Mouse (Mus musculus): ENCODE measurements around the gene Amfr. TPM values are rescaled to one million over a fixed set of nuclear protein-coding genes. Genes with fewer than 3 reads are reported as not detected.

The Amfr gene
- polyA plus RNA-seq, 1 experiment = 91.0 TPM

DNA sequence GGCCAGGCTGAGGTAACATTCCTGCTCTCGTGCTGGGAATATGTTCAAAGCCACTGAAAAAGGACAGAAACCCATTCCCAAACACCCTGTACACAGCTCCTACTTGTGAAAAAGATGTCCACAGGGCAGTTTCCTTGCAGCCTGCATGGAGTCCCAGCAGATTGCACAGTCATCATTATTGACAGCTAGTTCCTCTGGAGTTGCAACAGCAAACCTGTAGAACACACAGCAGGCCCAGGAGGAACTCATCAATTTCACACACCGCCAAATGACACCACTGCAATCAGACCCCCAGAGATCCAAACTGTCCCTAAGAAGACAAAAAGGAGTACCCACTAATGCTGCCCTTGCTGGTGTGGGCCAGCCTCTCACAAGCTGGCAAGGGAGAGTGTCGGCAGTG, 27.9 kb downstream of the Amfr start:
- no peak for TF ChIP-seq CTCF (IDR thresholded peaks at IDR 0.05; ENCODE audit: borderline replicate concordance, insufficient read depth, low read length)
- TF ChIP-seq POLR2A (IDR thresholded peaks at IDR 0.05; ENCODE audit: low read depth, low read length) = no peak

DNA sequence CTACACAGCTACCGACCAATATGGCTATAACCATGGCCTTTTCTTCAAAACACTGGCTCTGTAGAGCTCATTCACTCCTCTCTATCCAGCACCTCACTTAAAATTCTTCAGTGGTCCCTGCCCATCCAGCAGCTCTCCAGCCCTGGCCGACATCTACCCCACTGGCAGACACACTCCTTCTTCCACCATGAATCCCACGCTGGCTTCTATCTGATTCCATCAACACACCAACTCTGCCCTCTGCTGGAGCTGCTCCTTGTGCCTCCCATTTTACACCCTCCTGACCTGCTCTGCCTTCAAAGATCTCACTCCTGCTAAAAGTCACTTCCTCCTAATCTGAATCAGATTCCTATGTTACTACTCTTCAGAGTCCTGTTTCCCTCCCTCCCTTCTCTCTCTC, 28.8 kb downstream of the Amfr start:
- H3K27ac ChIP-seq (ENCODE audit: insufficient read depth, low read length) = no peak overlapping the region
- TF ChIP-seq POLR2A (IDR thresholded peaks at IDR 0.05; ENCODE audit: low read depth, low read length) (no peak), CTCF (IDR thresholded peaks at IDR 0.05; ENCODE audit: borderline replicate concordance, insufficient read depth, low read length) (no peak)
- no peak overlapping the region for H3K4me3 ChIP-seq (ENCODE audit: insufficient read depth, low read length)
- peaks cover 8% of the 10 kb centered on the region; the same call in 1 of the 2 replicates for H3K4me1 ChIP-seq (ENCODE audit: control insufficient read depth, insufficient read depth, low read length)

More for the DNA sequence above, 27.9 kb downstream of the Amfr start:
- Histone ChIP-seq H3K27ac (ENCODE audit: insufficient read depth, low read length) (no peak overlapping the region), H3K4me3 (ENCODE audit: insufficient read depth, low read length) (no peak overlapping the region), H3K4me1 (ENCODE audit: control insufficient read depth, insufficient read depth, low read length) (peaks cover 8% of the 10 kb centered on the region; the same call in 1 of the 2 replicates)

DNA sequence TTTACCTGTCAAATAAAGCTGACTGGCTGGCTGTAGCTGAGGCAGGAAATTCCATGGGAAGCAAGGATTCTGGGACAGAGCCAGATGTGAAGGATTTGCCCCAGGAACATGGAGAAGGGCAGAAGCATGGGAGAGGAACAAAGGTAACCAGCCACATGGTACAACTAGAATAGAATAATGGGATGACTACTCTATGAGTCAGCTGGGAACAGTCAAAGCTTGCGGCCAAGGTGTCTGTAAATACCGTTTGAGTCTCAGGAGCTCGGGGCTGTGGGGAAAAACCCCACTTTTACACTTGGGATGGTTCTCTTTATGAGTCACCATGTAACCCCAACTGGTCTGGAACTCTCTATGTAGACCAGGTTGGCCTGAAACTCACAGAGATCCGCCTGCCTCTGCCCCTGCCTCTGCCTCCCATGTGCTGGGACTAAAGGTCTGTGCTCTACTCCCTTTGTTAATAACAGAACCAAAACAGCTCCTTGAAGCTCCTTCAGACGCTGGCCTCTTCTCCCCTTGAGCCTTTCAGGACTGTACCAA, 30.9 kb downstream of the Amfr start:
- Histone ChIP-seq H3K4me3 (ENCODE audit: insufficient read depth, low read length) (no peak overlapping the region), H3K4me1 (ENCODE audit: control insufficient read depth, insufficient read depth, low read length) (peaks cover 8% of the 10 kb centered on the region; the same call in 1 of the 2 replicates), H3K27ac (ENCODE audit: insufficient read depth, low read length) (peak overlapping the region; percentile 27; the same call in 1 of the 2 replicates)
- TF ChIP-seq CTCF (IDR thresholded peaks at IDR 0.05; ENCODE audit: borderline replicate concordance, insufficient read depth, low read length) (no peak), POLR2A (IDR thresholded peaks at IDR 0.05; ENCODE audit: low read depth, low read length) (no peak)

DNA sequence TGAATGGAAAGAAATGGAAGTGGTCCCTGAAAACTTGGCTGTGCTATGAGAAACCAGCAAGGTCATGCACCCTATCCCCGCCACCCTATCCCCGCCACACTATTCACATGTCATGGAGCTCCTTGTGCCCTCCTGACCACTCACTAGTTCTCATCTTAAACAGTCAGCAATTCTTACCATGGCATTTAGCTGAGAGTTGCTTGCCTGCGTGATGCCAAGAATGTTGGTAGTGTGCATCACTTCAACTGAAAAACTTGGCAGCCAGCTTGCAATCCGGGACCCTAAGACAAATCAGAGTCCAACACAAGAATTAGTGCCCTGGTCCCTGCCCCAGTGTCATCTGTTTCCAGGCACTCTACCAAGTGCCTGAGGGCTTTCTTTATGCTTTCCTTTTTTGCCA, 32.5 kb downstream of the Amfr start:
- TF ChIP-seq CTCF (IDR thresholded peaks at IDR 0.05; ENCODE audit: borderline replicate concordance, insufficient read depth, low read length) = no peak
- TF ChIP-seq POLR2A (IDR thresholded peaks at IDR 0.05; ENCODE audit: low read depth, low read length) = no peak
- H3K27ac ChIP-seq (ENCODE audit: insufficient read depth, low read length) = no peak overlapping the region
- H3K4me1 ChIP-seq (ENCODE audit: control insufficient read depth, insufficient read depth, low read length) = peaks cover 8% of the 10 kb centered on the region; the same call in 1 of the 2 replicates
- no peak overlapping the region for H3K4me3 ChIP-seq (ENCODE audit: insufficient read depth, low read length)

DNA sequence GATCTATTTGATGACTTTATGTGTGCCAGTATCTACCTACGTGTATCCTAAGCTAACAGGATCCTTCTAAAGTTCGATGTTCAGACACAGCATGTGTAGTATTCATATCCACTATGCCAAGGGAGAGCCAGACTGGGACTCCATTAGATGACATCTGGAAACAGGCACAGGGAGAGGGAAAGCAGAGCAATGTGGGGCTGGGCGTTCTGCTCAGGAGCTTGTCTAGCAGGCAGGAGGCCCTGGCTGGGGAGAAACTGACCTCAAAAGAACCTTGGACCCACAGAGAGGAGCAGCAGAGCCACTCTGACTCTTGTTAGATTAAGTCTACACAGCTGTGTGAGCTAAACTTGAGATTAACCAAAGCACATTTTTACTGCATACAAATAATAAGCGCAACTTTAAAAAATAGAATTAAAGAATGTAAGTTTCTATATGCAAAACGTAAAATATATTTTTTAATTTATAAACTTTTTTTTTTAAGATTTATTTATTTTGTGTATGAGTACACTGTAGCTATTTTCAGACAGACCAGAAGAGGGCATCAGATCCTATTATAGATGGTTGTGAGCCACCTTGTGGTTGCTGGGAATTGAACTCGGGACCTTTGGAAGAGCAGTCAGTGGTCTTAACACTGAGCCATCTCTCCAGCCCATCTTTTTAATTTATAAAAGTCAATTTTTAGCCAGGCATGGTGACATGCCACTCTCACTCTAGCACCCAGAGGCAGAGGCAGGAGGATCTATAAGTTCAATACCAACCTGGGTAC, 36.0 kb downstream of the Amfr start:
- Histone ChIP-seq H3K4me3 (ENCODE audit: insufficient read depth, low read length) (no peak overlapping the region), H3K4me1 (ENCODE audit: control insufficient read depth, insufficient read depth, low read length) (0 out of 2 replicates have a peak, but pooled peaks cover 3% of the 10 kb centered on the region), H3K27ac (ENCODE audit: insufficient read depth, low read length) (no peak overlapping the region)
- TF ChIP-seq CTCF (IDR thresholded peaks at IDR 0.05; ENCODE audit: borderline replicate concordance, insufficient read depth, low read length) (no peak), POLR2A (IDR thresholded peaks at IDR 0.05; ENCODE audit: low read depth, low read length) (no peak)

DNA sequence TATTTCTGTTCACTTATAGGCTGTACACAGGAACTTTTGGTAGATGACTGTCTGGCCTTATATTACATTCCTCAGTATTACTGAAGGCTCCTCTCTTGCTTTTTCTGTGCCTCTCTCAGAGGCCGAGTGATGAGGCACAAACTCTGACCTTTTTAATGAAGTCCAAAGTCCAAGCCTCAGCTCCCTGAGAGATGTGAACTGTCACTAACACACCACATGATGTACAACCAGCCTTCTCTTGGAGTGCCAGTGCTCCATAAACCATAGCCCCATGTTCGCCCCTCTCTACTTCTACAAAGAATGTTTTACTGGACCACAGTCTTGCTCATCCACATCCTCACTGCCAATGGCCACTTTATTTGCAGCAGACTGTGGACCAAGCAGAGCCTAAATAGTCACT, 37.3 kb downstream of the Amfr start:
- no peak for TF ChIP-seq CTCF (IDR thresholded peaks at IDR 0.05; ENCODE audit: borderline replicate concordance, insufficient read depth, low read length)
- no peak for TF ChIP-seq POLR2A (IDR thresholded peaks at IDR 0.05; ENCODE audit: low read depth, low read length)
- no peaks in the 10 kb centered on the region for H3K4me1 ChIP-seq (ENCODE audit: control insufficient read depth, insufficient read depth, low read length)
- no peak overlapping the region for H3K27ac ChIP-seq (ENCODE audit: insufficient read depth, low read length)
- no peak overlapping the region for H3K4me3 ChIP-seq (ENCODE audit: insufficient read depth, low read length)

DNA sequence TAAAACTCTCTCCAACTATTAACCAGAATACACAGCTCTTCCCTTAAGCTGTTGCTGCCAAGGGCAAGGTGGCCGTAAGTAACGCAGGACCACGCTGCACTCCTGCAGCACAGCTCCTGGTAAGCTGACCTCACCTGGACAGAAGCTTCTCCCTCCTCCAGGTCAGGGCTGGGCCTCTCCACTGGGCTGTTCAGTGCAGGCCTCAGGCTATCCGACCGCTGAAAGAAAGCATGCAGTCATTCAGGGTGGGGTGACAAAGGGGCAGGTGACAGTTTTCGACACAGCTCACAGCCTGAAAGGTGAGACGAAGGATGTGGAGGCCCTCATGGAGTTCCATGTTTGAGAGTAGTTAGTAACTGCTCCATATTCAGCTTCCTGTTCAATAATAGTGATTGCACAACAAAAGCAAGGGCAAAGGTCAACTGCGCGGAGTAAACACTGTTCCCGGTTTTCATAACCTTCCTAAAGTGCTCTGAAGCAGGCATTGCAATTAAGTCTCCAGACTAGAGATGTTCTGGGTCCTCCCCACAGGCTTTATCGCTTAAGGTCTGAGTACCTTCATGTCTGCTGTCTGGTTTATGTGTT, 37.9 kb downstream of the Amfr start:
- H3K4me3 ChIP-seq (ENCODE audit: insufficient read depth, low read length) = no peak overlapping the region
- H3K27ac ChIP-seq (ENCODE audit: insufficient read depth, low read length) = no peak overlapping the region
- no peaks in the 10 kb centered on the region for H3K4me1 ChIP-seq (ENCODE audit: control insufficient read depth, insufficient read depth, low read length)
- no peak for TF ChIP-seq POLR2A (IDR thresholded peaks at IDR 0.05; ENCODE audit: low read depth, low read length)
- no peak for TF ChIP-seq CTCF (IDR thresholded peaks at IDR 0.05; ENCODE audit: borderline replicate concordance, insufficient read depth, low read length)

DNA sequence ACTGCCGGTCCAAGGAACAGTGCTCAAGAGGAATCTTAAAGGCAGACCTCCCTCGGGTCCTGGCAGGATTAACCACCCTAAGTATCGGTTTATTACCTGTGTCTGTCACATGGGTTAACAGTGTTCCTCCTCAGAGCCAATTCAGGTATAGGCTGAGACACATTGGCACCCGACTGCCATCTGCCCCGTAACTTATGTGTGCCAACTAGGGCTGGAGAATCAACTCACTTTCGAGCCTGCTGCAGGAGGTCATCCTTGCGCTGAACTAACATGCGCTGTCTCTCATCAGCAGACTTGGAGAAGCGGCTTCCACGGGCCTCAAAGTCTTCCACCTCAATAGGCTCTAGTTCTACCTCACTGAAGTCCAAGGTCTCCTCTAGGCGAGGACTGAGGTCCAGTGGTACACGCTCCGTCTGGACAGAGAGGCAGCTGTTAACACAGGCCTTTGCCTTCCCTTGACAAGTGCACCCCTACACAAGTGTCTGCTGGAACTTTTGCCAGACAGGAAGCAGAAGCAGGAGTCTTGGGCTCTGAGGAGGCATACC, 38.7 kb downstream of the Amfr start:
- TF ChIP-seq POLR2A (IDR thresholded peaks at IDR 0.05; ENCODE audit: low read depth, low read length) (no peak), CTCF (IDR thresholded peaks at IDR 0.05; ENCODE audit: borderline replicate concordance, insufficient read depth, low read length) (no peak)
- Histone ChIP-seq H3K4me1 (ENCODE audit: control insufficient read depth, insufficient read depth, low read length) (no peaks in the 10 kb centered on the region), H3K4me3 (ENCODE audit: insufficient read depth, low read length) (no peak overlapping the region), H3K27ac (ENCODE audit: insufficient read depth, low read length) (no peak overlapping the region)

DNA sequence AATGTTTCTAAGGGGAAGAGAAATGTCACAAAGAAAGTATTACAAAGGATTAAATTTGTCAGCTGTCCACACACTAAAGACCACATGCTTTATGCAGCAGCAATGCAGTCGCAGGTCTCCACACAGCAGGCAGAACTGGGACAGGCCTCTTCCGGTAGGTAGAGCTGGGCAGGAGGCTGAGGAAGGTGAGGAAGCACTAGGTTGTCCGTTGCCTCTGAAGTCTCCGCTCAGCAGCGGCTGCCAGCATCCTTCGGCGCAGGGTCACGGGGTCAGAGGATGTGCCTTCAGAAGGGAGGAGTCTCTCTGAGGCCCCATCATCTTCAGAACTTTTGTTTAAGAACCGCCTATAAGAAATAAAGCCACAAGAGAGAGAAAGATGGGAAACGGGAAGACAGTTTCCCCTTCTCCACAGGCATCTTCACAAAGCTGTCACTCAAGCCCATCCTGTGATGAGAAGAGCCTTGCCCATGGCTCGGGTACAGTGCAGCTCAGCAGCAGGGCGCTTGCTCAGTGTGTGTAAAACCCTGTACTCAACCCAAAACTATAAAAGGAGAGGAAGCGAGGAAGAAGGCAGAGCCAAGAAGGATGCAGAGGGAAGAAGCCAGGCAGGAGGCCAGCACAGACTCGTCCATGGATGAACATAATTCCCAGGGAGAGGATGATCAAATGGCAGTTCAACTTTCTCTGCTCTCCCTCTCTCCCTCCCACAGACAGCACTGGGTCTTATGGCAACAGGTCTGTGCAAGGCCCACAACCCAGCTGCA, 39.5 kb downstream of the Amfr start:
- no peak overlapping the region for H3K27ac ChIP-seq (ENCODE audit: insufficient read depth, low read length)
- TF ChIP-seq CTCF (IDR thresholded peaks at IDR 0.05; ENCODE audit: borderline replicate concordance, insufficient read depth, low read length) (no peak), POLR2A (IDR thresholded peaks at IDR 0.05; ENCODE audit: low read depth, low read length) (no peak)
- no peak overlapping the region for H3K4me3 ChIP-seq (ENCODE audit: insufficient read depth, low read length)
- H3K4me1 ChIP-seq (ENCODE audit: control insufficient read depth, insufficient read depth, low read length) = no peaks in the 10 kb centered on the region
